Mouse (Mus musculus) olfactory bulb, adult 2 months (tissue): ENCODE measurements around the gene Uhrf1bp1l. TPM values are rescaled to one million over a fixed set of nuclear protein-coding genes. Genes with fewer than 3 reads are reported as not detected.

Experiments
- H3K27ac ChIP-seq: fragments of 200-500 bp; 2 replicates; pipeline ENCODE4 v1.5.1; 2012; ENCODE audit warnings: low read depth, low read length; ENCODE audit not compliant: insufficient read depth
- H3K4me1 ChIP-seq: fragments of 200-500 bp; 2 replicates; pipeline ENCODE4 v1.6.1; 2012; ENCODE audit warnings: low read length; ENCODE audit not compliant: control insufficient read depth, insufficient read depth
- H3K4me3 ChIP-seq: fragments of 200-500 bp; 2 replicates; pipeline ENCODE4 v1.5.1; 2012; ENCODE audit warnings: mild to moderate bottlenecking, low read depth, low read length, moderate library complexity; ENCODE audit not compliant: insufficient read depth
- CTCF ChIP-seq: fragments of 200-500 bp; IDR thresholded peaks from 2 replicates; pipeline ENCODE4 v1.5.1; 2012; ENCODE audit warnings: low read depth, mild to moderate bottlenecking, low read length, moderate library complexity; ENCODE audit not compliant: insufficient read depth
- POLR2A ChIP-seq: fragments of 200-500 bp; IDR thresholded peaks from 2 replicates; pipeline ENCODE4 v1.6.1; 2012; ENCODE audit warnings: mild to moderate bottlenecking, low read depth, low read length, moderate library complexity; ENCODE audit not compliant: insufficient read depth
- WGBS: fragments of 180-500 bp; shearing (Covaris S2); methylation state at CpG from one replicate; pipeline ENCODE4 v1.1.7; 2018; 5-methylcytosine and 5-hydroxymethylcytosine counted together
- polyA plus RNA-seq: library from polyadenylated mRNA; stranded (reverse); fragments of >200 nt; gene quantifications from 2 replicates; pipeline ENCODE4 v1.2.4, GENCODE M21; 2012; ENCODE audit warnings: low replicate concordance; ENCODE audit not compliant: missing spikeins, insufficient read depth, insufficient read length

Gene Uhrf1bp1l
- polyA plus RNA-seq, 1 experiment: 264 TPM

DNA sequence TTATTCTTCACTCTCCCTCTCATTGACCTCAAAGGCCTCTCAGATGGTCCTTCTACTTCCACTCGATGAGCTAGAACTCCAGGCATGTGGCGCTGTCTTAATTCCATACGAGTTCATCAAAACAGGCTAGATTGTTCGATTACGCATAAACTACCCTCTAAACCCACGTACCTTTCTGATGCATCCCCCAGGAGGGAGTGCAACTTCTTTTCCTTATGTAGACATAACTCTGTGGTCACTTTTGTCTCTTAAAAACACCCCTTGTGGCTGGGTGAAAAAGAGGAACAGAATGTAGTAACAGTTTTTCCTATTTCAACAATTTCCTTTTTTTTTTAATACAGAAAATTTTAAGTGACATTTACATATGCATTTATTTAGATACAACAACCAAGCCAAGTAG is 3.8 kb upstream of the Uhrf1bp1l start:
- no peaks in the 10 kb centered on the region for H3K4me1 ChIP-seq
- 83% methylated on average over 6 of the region's 6 CpGs for WGBS
- no peak overlapping the region for H3K27ac ChIP-seq
- TF ChIP-seq POLR2A (no peak), CTCF (no peak)
- H3K4me3 ChIP-seq: no peak overlapping the region

DNA sequence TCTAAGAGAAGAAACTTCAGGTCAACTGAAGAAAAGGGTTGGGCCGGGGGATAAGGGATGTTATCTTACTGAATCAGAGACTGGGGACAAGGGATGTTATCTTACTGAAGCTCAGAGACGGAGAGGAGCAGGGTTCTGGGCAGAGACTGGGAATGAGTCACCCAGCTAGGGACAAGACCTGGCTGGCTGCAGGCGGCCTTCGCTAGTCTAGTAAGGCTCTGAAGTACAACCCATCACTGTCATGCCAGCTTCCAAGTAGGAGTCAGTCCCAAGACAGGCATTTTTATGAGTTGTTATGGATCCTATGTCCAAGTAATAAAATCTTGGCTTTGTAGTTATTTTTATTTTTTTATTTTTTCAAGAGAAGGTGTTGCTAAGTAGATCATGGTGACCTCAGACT is 1.5 kb upstream of the Uhrf1bp1l start:
- 95% methylated on average over 4 of the region's 4 CpGs for WGBS
- Histone ChIP-seq H3K4me1 (peaks cover 3% of the 10 kb centered on the region), H3K27ac (no peak overlapping the region), H3K4me3 (no peak overlapping the region)
- TF ChIP-seq POLR2A: no peak
- TF ChIP-seq CTCF: no peak

DNA sequence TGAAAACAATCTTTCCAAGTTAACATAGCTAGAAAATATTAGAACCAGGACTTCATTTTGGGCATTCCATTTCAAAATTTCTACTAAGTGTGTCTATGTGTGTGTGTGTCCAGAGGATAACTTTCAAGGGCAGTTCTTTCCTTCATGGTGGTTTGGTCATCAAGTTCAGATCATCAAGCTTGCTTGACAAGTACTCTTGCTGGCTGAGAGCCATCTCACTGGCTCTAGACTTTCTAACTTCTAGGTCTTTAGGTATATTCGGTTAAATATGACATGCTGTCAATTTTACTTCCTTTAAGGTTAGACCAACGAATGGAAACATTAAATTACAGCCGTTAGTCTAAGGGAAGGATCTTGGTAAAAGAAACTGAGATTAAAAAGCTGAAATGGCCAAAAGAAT is 450 bp upstream of the Uhrf1bp1l start:
- no peak for TF ChIP-seq POLR2A
- no peak for TF ChIP-seq CTCF
- Histone ChIP-seq H3K27ac (no peak overlapping the region; the same call in 1 of the 2 replicates), H3K4me1 (peaks cover 3% of the 10 kb centered on the region), H3K4me3 (no peak overlapping the region)
- WGBS: 15% methylated on average over 3 of the region's 3 CpGs

- TF ChIP-seq CTCF (no peak), POLR2A (no peak)
- Histone ChIP-seq H3K4me3 (peak overlapping the region; percentile 92), H3K27ac (peak overlapping the region; percentile 87), H3K4me1 (peaks cover 3% of the 10 kb centered on the region)
- WGBS: under 1% methylated on average over 14 of the region's 14 CpGs
Observed at GRCm38 (mm10) chr10:89745666-89746020, 852 bp downstream of the Uhrf1bp1l start.

- Histone ChIP-seq H3K4me3 (no peak overlapping the region), H3K27ac (no peak overlapping the region), H3K4me1 (peaks cover 3% of the 10 kb centered on the region)
- 37% methylated on average over 3 of the region's 3 CpGs for WGBS
- TF ChIP-seq POLR2A: no peak
- TF ChIP-seq CTCF: no peak
Observed at GRCm38 (mm10) chr10:89746581-89746980, 1.8 kb downstream of the Uhrf1bp1l start.

- Histone ChIP-seq H3K27ac (no peak overlapping the region), H3K4me1 (peaks cover 3% of the 10 kb centered on the region), H3K4me3 (no peak overlapping the region)
- WGBS: 85% methylated on average over 8 of the region's 8 CpGs
- TF ChIP-seq POLR2A: no peak
- TF ChIP-seq CTCF: no peak
Observed at GRCm38 (mm10) chr10:89747221-89747905, 2.6 kb downstream of the Uhrf1bp1l start.

GRCm38 (mm10) chr10:89747911-89748310 is 3.1 kb downstream of the Uhrf1bp1l start:
- Histone ChIP-seq H3K4me1 (peaks cover 3% of the 10 kb centered on the region), H3K4me3 (no peak overlapping the region), H3K27ac (no peak overlapping the region)
- 93% methylated on average over 1 of the region's 1 CpGs for whole genome bisulfite sequencing
- no peak for TF ChIP-seq CTCF
- no peak for TF ChIP-seq POLR2A

- Histone ChIP-seq H3K4me1 (peaks cover 3% of the 10 kb centered on the region), H3K4me3 (no peak overlapping the region), H3K27ac (no peak overlapping the region)
- no peak for TF ChIP-seq CTCF
- TF ChIP-seq POLR2A: no peak
- 93% methylated on average over 2 of the region's 2 CpGs for whole genome bisulfite sequencing
Observed at GRCm38 (mm10) chr10:89748619-89749018, 3.8 kb downstream of the Uhrf1bp1l start.

- Histone ChIP-seq H3K4me3 (no peak overlapping the region), H3K4me1 (peaks cover 3% of the 10 kb centered on the region), H3K27ac (no peak overlapping the region)
- TF ChIP-seq POLR2A: no peak
- no peak for TF ChIP-seq CTCF
- 91% methylated on average over 5 of the region's 5 CpGs for WGBS
Observed at GRCm38 (mm10) chr10:89751069-89751468, 6.3 kb downstream of the Uhrf1bp1l start.
